Mouse (Mus musculus): Measurements from ENCODE around the gene Ptprk. TPM values are rescaled to one million over a fixed set of nuclear protein-coding genes. Genes with fewer than 3 reads are reported as not detected.

The Ptprk gene
- polyA plus RNA-seq, 2 experiments, result 3.0 to 3.3 TPM

- H3K4me2 ChIP-seq (ENCODE audit: low read depth), result no peak overlapping the region
- H3K36me3 ChIP-seq (replicated peaks; ENCODE audit: control insufficient read depth, insufficient read depth, low read depth), result no peaks in the 10 kb centered on the region
- TF ChIP-seq EP300 (IDR thresholded peaks at IDR 0.05; ENCODE audit: low read depth), result no peak
- TF ChIP-seq CTCF (IDR thresholded peaks at IDR 0.05; ENCODE audit: low read depth), result no peak
- ATAC-seq (ENCODE audit: insufficient read depth) (no peak), DNase-seq (ENCODE audit: low read depth in 3 of 3, low spot score in 3 of 3) (no peak)
- 73% methylated on average over 2 of the region's 2 CpGs for WGBS (ENCODE audit: insufficient replicate concordance)
- H3K9ac ChIP-seq (replicated peaks), result no peak overlapping the region
- no peaks in the 10 kb centered on the region for H3K4me1 ChIP-seq (replicated peaks; ENCODE audit: control insufficient read depth in 2 of 2, insufficient read depth in 2 of 2, low read length in 1 of 2)
- H3K27ac ChIP-seq, result no peak overlapping the region
- H3K4me3 ChIP-seq (ENCODE audit: insufficient read depth in 1 of 2, low read depth in 2 of 2, low read length in 2 of 2), result no peak overlapping the region
- H3K27me3 ChIP-seq (ENCODE audit: control insufficient read depth, insufficient read depth, low read length), result peaks cover 3% of the 10 kb centered on the region
- no peaks in the 10 kb centered on the region for H3K9me3 ChIP-seq (ENCODE audit: control insufficient read depth, low read length)
Measured at GRCm38 (mm10) chr10:28081221-28081620, 6.6 kb downstream of the Ptprk start.

- Histone ChIP-seq H3K9ac (replicated peaks) (no peak overlapping the region), H3K9me3 (ENCODE audit: control insufficient read depth, low read length) (no peaks in the 10 kb centered on the region), H3K36me3 (replicated peaks; ENCODE audit: control insufficient read depth, insufficient read depth, low read depth) (no peaks in the 10 kb centered on the region), H3K27me3 (ENCODE audit: control insufficient read depth, insufficient read depth, low read length) (no peaks in the 10 kb centered on the region), H3K4me1 (replicated peaks; ENCODE audit: control insufficient read depth in 2 of 2, insufficient read depth in 2 of 2, low read length in 1 of 2) (no peaks in the 10 kb centered on the region), H3K27ac (no peak overlapping the region), H3K4me2 (ENCODE audit: low read depth) (no peak overlapping the region), H3K4me3 (ENCODE audit: insufficient read depth in 1 of 2, low read depth in 2 of 2, low read length in 2 of 2) (no peak overlapping the region)
- ATAC-seq (ENCODE audit: insufficient read depth) (no peak), DNase-seq (ENCODE audit: low read depth in 3 of 3, low spot score in 3 of 3) (no peak)
- TF ChIP-seq CTCF (IDR thresholded peaks at IDR 0.05; ENCODE audit: low read depth) (no peak), EP300 (IDR thresholded peaks at IDR 0.05; ENCODE audit: low read depth) (no peak)
- 61% methylated on average over 2 of the region's 2 CpGs for WGBS (ENCODE audit: insufficient replicate concordance)
Measured at GRCm38 (mm10) chr10:28083183-28083582, 8.6 kb downstream of the Ptprk start.

- no peak overlapping the region for H3K4me2 ChIP-seq (ENCODE audit: low read depth)
- H3K4me3 ChIP-seq (ENCODE audit: insufficient read depth in 1 of 2, low read depth in 2 of 2, low read length in 2 of 2), result no peak overlapping the region
- ATAC-seq (ENCODE audit: insufficient read depth) (no peak), DNase-seq (ENCODE audit: low read depth in 3 of 3, low spot score in 3 of 3) (no peak)
- WGBS (ENCODE audit: insufficient replicate concordance), result 50% methylated on average over 1 of the region's 1 CpGs
- H3K27me3 ChIP-seq (ENCODE audit: control insufficient read depth, insufficient read depth, low read length), result no peaks in the 10 kb centered on the region
- H3K9me3 ChIP-seq (ENCODE audit: control insufficient read depth, low read length), result no peaks in the 10 kb centered on the region
- no peaks in the 10 kb centered on the region for H3K36me3 ChIP-seq (replicated peaks; ENCODE audit: control insufficient read depth, insufficient read depth, low read depth)
- H3K9ac ChIP-seq (replicated peaks), result no peak overlapping the region
- no peak overlapping the region for H3K27ac ChIP-seq
- no peaks in the 10 kb centered on the region for H3K4me1 ChIP-seq (replicated peaks; ENCODE audit: control insufficient read depth in 2 of 2, insufficient read depth in 2 of 2, low read length in 1 of 2)
- no peak for TF ChIP-seq EP300 (IDR thresholded peaks at IDR 0.05; ENCODE audit: low read depth)
- TF ChIP-seq CTCF (IDR thresholded peaks at IDR 0.05; ENCODE audit: low read depth), result no peak
Measured at GRCm38 (mm10) chr10:28083625-28084024, 9.0 kb downstream of the Ptprk start.

GRCm38 (mm10) chr10:28087341-28087740 lies 12.7 kb downstream of the Ptprk start:
- H3K27me3 ChIP-seq (ENCODE audit: control insufficient read depth, insufficient read depth, low read length), result no peaks in the 10 kb centered on the region
- no peak overlapping the region for H3K4me3 ChIP-seq (ENCODE audit: insufficient read depth in 1 of 2, low read depth in 2 of 2, low read length in 2 of 2)
- H3K27ac ChIP-seq, result no peak overlapping the region

GRCm38 (mm10) chr10:28087749-28088148 lies 13.1 kb downstream of the Ptprk start:
- H3K27ac ChIP-seq, result no peak overlapping the region
- ATAC-seq (ENCODE audit: insufficient read depth) (no peak), DNase-seq (ENCODE audit: low read depth in 3 of 3, low spot score in 3 of 3) (no peak)
- H3K4me3 ChIP-seq (ENCODE audit: insufficient read depth in 1 of 2, low read depth in 2 of 2, low read length in 2 of 2), result no peak overlapping the region
- H3K27me3 ChIP-seq (ENCODE audit: control insufficient read depth, insufficient read depth, low read length), result no peaks in the 10 kb centered on the region
- WGBS (ENCODE audit: insufficient replicate concordance), result 53% methylated on average over 3 of the region's 3 CpGs
- H3K9ac ChIP-seq (replicated peaks), result no peak overlapping the region
- no peaks in the 10 kb centered on the region for H3K4me1 ChIP-seq (replicated peaks; ENCODE audit: control insufficient read depth in 2 of 2, insufficient read depth in 2 of 2, low read length in 1 of 2)
- no peak overlapping the region for H3K4me2 ChIP-seq (ENCODE audit: low read depth)
- no peak for TF ChIP-seq EP300 (IDR thresholded peaks at IDR 0.05; ENCODE audit: low read depth)
- no peak for TF ChIP-seq CTCF (IDR thresholded peaks at IDR 0.05; ENCODE audit: low read depth)
- no peaks in the 10 kb centered on the region for H3K36me3 ChIP-seq (replicated peaks; ENCODE audit: control insufficient read depth, insufficient read depth, low read depth)
- no peaks in the 10 kb centered on the region for H3K9me3 ChIP-seq (ENCODE audit: control insufficient read depth, low read length)

More at GRCm38 (mm10) chr10:28087341-28087740, 12.7 kb downstream of the Ptprk start:
- Histone ChIP-seq H3K9me3 (ENCODE audit: control insufficient read depth, low read length) (no peaks in the 10 kb centered on the region), H3K4me1 (replicated peaks; ENCODE audit: control insufficient read depth in 2 of 2, insufficient read depth in 2 of 2, low read length in 1 of 2) (no peaks in the 10 kb centered on the region), H3K4me2 (ENCODE audit: low read depth) (no peak overlapping the region), H3K9ac (replicated peaks) (no peak overlapping the region), H3K36me3 (replicated peaks; ENCODE audit: control insufficient read depth, insufficient read depth, low read depth) (no peaks in the 10 kb centered on the region)
- ATAC-seq (ENCODE audit: insufficient read depth) (no peak), DNase-seq (ENCODE audit: low read depth in 3 of 3, low spot score in 3 of 3) (no peak)
- 55% methylated on average over 6 of the region's 6 CpGs for WGBS (ENCODE audit: insufficient replicate concordance)
- no peak for TF ChIP-seq EP300 (IDR thresholded peaks at IDR 0.05; ENCODE audit: low read depth)
- no peak for TF ChIP-seq CTCF (IDR thresholded peaks at IDR 0.05; ENCODE audit: low read depth)
